Mouse (Mus musculus) liver, embryonic 16.5 days (tissue): ENCODE results near the gene Barhl2. TPM values are rescaled to one million over a fixed set of nuclear protein-coding genes. Genes with fewer than 3 reads are reported as not detected.

Experiments
- ATAC-seq: fragments of 200-750 bp; cut with Nextera tagmentation; 2 replicates; pipeline ENCODE4 v1.8.0; 2017; ENCODE audit warnings: low read depth, mild to moderate bottlenecking, moderate number of reproducible peaks, moderate library complexity
- H3K27ac ChIP-seq: fragments of 300-500 bp; sonication (generic); 2 replicates; pipeline ENCODE4 v1.5.1; 2014; ENCODE audit warnings: mild to moderate bottlenecking, low read length
- H3K27me3 ChIP-seq: fragments of 300-500 bp; sonication (generic); 2 replicates; pipeline ENCODE4 v1.6.1; 2014; ENCODE audit warnings: low read depth, low read length, mixed read lengths; ENCODE audit not compliant: control insufficient read depth, insufficient read depth
- H3K36me3 ChIP-seq: fragments of 300-500 bp; sonication (generic); 2 replicates; pipeline ENCODE4 v1.6.1; 2014; ENCODE audit warnings: mild to moderate bottlenecking; ENCODE audit not compliant: control insufficient read depth, insufficient read depth
- H3K4me1 ChIP-seq: fragments of 300-500 bp; sonication (generic); 2 replicates; pipeline ENCODE4 v1.6.1; 2014; ENCODE audit warnings: low read depth, low read length, mixed read lengths; ENCODE audit not compliant: control insufficient read depth
- H3K4me2 ChIP-seq: fragments of 300-500 bp; sonication (generic); 2 replicates; pipeline ENCODE4 v1.6.1; 2014; ENCODE audit warnings: low read depth, low read length, mixed read lengths
- H3K4me3 ChIP-seq: fragments of 300-500 bp; sonication (generic); 2 replicates; pipeline ENCODE4 v1.5.1; 2014; ENCODE audit warnings: low read depth, mild to moderate bottlenecking, low read length
- H3K9ac ChIP-seq: fragments of 300-500 bp; sonication (generic); 2 replicates; pipeline ENCODE4 v1.6.1; 2014; ENCODE audit warnings: low read depth, low read length
- H3K9me3 ChIP-seq: fragments of 300-500 bp; sonication (generic); replicated peaks from 2 replicates; pipeline ENCODE4 v1.6.1; 2016; ENCODE audit warnings: low read length; ENCODE audit not compliant: control insufficient read depth
- WGBS: fragments of 180-500 bp; shearing (Covaris S2); extraction: QIAGEN DNeasy Blood & Tissue Kit; methylation state at CpG from one replicate; pipeline ENCODE4 v1.1.7; 2014; ENCODE audit not compliant: insufficient replicate concordance; 5-methylcytosine and 5-hydroxymethylcytosine counted together
- polyA plus RNA-seq: library from polyadenylated mRNA; unstranded; fragments of >200 nt; fragmentation: Nextera tagmentation; extraction: Ambion mirVana; gene quantifications from 2 replicates; pipeline ENCODE4 v1.2.1, GENCODE M21; 2015

Gene Barhl2
- polyA plus RNA-seq, 1 experiment from 2014 or later = not detected

- ATAC-seq = no peak
- Histone ChIP-seq H3K36me3 (no peaks in the 10 kb centered on the region), H3K4me3 (no peak overlapping the region), H3K4me2 (no peak overlapping the region), H3K9me3 (no peaks in the 10 kb centered on the region), H3K27me3 (peaks cover 93% of the 10 kb centered on the region), H3K4me1 (no peaks in the 10 kb centered on the region), H3K9ac (no peak overlapping the region), H3K27ac (no peak overlapping the region)
- 13% methylated on average over 5 of the region's 5 CpGs for WGBS
Observed at GRCm38 (mm10) chr5:106450426-106451160, 7.4 kb downstream of the Barhl2 start.

GRCm38 (mm10) chr5:106449720-106450425 is 8.1 kb downstream of the Barhl2 start:
- H3K4me2 ChIP-seq = no peak overlapping the region

GRCm38 (mm10) chr5:106448798-106449125 is 9.2 kb downstream of the Barhl2 start:
- no peak overlapping the region for H3K4me3 ChIP-seq
- no peak overlapping the region for H3K9ac ChIP-seq
- no peak for ATAC-seq
- 2% methylated on average over 6 of the region's 6 CpGs for WGBS
- H3K27me3 ChIP-seq = peaks cover 77% of the 10 kb centered on the region
- H3K27ac ChIP-seq = no peak overlapping the region
- no peak overlapping the region for H3K4me2 ChIP-seq
- H3K9me3 ChIP-seq = no peaks in the 10 kb centered on the region
- no peaks in the 10 kb centered on the region for H3K4me1 ChIP-seq
- H3K36me3 ChIP-seq = no peaks in the 10 kb centered on the region

More at GRCm38 (mm10) chr5:106449720-106450425, 8.1 kb downstream of the Barhl2 start:
- no peak overlapping the region for H3K4me3 ChIP-seq
- peaks cover 88% of the 10 kb centered on the region for H3K27me3 ChIP-seq
- no peak for ATAC-seq
- no peaks in the 10 kb centered on the region for H3K36me3 ChIP-seq
- H3K27ac ChIP-seq = no peak overlapping the region
- no peaks in the 10 kb centered on the region for H3K4me1 ChIP-seq
- no peaks in the 10 kb centered on the region for H3K9me3 ChIP-seq
- no peak overlapping the region for H3K9ac ChIP-seq
- 12% methylated on average over 4 of the region's 4 CpGs for WGBS

GRCm38 (mm10) chr5:106447951-106448797 is 9.8 kb downstream of the Barhl2 start:
- no peak overlapping the region for H3K4me2 ChIP-seq
- WGBS = 5% methylated on average over 50 of the region's 50 CpGs
- H3K36me3 ChIP-seq = no peaks in the 10 kb centered on the region
- H3K27me3 ChIP-seq = peaks cover 71% of the 10 kb centered on the region
- no peak overlapping the region for H3K4me3 ChIP-seq
- no peaks in the 10 kb centered on the region for H3K9me3 ChIP-seq
- no peaks in the 10 kb centered on the region for H3K4me1 ChIP-seq
- no peak overlapping the region for H3K9ac ChIP-seq
- ATAC-seq = no peak
- no peak overlapping the region for H3K27ac ChIP-seq

GRCm38 (mm10) chr5:106447091-106447820 is 10.7 kb downstream of the Barhl2 start:
- no peak for ATAC-seq
- peaks cover 64% of the 10 kb centered on the region for H3K27me3 ChIP-seq
- no peaks in the 10 kb centered on the region for H3K9me3 ChIP-seq
- WGBS = 30% methylated on average over 14 of the region's 14 CpGs
- H3K27ac ChIP-seq = no peak overlapping the region
- no peak overlapping the region for H3K4me3 ChIP-seq
- no peak overlapping the region for H3K4me2 ChIP-seq
- H3K36me3 ChIP-seq = no peaks in the 10 kb centered on the region
- H3K4me1 ChIP-seq = no peaks in the 10 kb centered on the region
- H3K9ac ChIP-seq = no peak overlapping the region

- H3K4me2 ChIP-seq = no peak overlapping the region
- no peaks in the 10 kb centered on the region for H3K4me1 ChIP-seq
- H3K9me3 ChIP-seq = no peaks in the 10 kb centered on the region
- no peak overlapping the region for H3K27ac ChIP-seq
- no peak for ATAC-seq
- no peak overlapping the region for H3K9ac ChIP-seq
- H3K27me3 ChIP-seq = peaks cover 57% of the 10 kb centered on the region
- H3K36me3 ChIP-seq = no peaks in the 10 kb centered on the region
- 5% methylated on average over 8 of the region's 8 CpGs for WGBS
- H3K4me3 ChIP-seq = no peak overlapping the region
Observed at GRCm38 (mm10) chr5:106446593-106446992, 11.4 kb downstream of the Barhl2 start.

GRCm38 (mm10) chr5:106445681-106446080 is 12.3 kb downstream of the Barhl2 start:
- Histone ChIP-seq H3K9ac (no peak overlapping the region), H3K4me1 (no peaks in the 10 kb centered on the region), H3K4me3 (no peak overlapping the region), H3K9me3 (no peaks in the 10 kb centered on the region), H3K4me2 (no peak overlapping the region), H3K36me3 (no peaks in the 10 kb centered on the region), H3K27me3 (peaks cover 48% of the 10 kb centered on the region), H3K27ac (no peak overlapping the region)
- ATAC-seq = no peak
- WGBS = 43% methylated on average over 3 of the region's 3 CpGs

GRCm38 (mm10) chr5:106438916-106439315 is 19.1 kb downstream of the Barhl2 start:
- Histone ChIP-seq H3K9ac (no peak overlapping the region), H3K27me3 (no peaks in the 10 kb centered on the region), H3K27ac (no peak overlapping the region), H3K4me2 (no peak overlapping the region), H3K4me3 (no peak overlapping the region), H3K4me1 (no peaks in the 10 kb centered on the region), H3K36me3 (no peaks in the 10 kb centered on the region), H3K9me3 (no peaks in the 10 kb centered on the region)
- ATAC-seq = no peak
- 67% methylated on average over 7 of the region's 7 CpGs for WGBS
